Mouse (Mus musculus) midbrain, embryonic 11.5 days (tissue): ENCODE data around the gene Tpx2. TPM values are rescaled to one million over a fixed set of nuclear protein-coding genes. Genes with fewer than 3 reads are reported as not detected.

ENCODE experiments used
- ATAC-seq: fragments of 200-750 bp; cut with Nextera tagmentation; 2 replicates; pipeline ENCODE4 v1.8.0; 2017; ENCODE audit warnings: moderate TSS enrichment, moderate library complexity; ENCODE audit not compliant: low FRiP score
- DNase-seq: peaks from one replicate; pipeline ENCODE4 v3.0.0; 2015; ENCODE audit warnings: low spot score; ENCODE audit errors: missing footprints
- H3K27ac ChIP-seq: fragments of 300-500 bp; sonication (generic); 2 replicates; pipeline ENCODE4 v1.5.1; 2014; ENCODE audit warnings: low read depth, low read length
- H3K27me3 ChIP-seq: fragments of 300-500 bp; sonication (generic); 2 replicates; pipeline ENCODE4 v1.6.1; 2014; ENCODE audit warnings: mild to moderate bottlenecking, low read length, moderate library complexity, mixed read lengths; ENCODE audit not compliant: control insufficient read depth, insufficient read depth
- H3K36me3 ChIP-seq: fragments of 300-500 bp; sonication (generic); 2 replicates; pipeline ENCODE4 v1.6.1; 2014; ENCODE audit warnings: mild to moderate bottlenecking, low read length, moderate library complexity, mixed read lengths; ENCODE audit not compliant: control insufficient read depth, insufficient read depth
- H3K4me1 ChIP-seq: fragments of 300-500 bp; sonication (generic); 2 replicates; pipeline ENCODE4 v1.6.1; 2014; ENCODE audit warnings: low read length; ENCODE audit not compliant: control insufficient read depth, insufficient read depth
- H3K4me2 ChIP-seq: fragments of 300-500 bp; sonication (generic); 2 replicates; pipeline ENCODE4 v1.6.1; 2014; ENCODE audit warnings: mild to moderate bottlenecking, moderate library complexity
- H3K4me3 ChIP-seq: fragments of 300-500 bp; sonication (generic); 2 replicates; pipeline ENCODE4 v1.5.1; 2014; ENCODE audit warnings: low read depth, low read length
- H3K9ac ChIP-seq: fragments of 300-500 bp; sonication (generic); 2 replicates; pipeline ENCODE4 v1.6.1; 2014; ENCODE audit warnings: low read length
- H3K9me3 ChIP-seq: fragments of 300-500 bp; sonication (generic); 2 replicates; pipeline ENCODE4 v1.6.1; 2016; ENCODE audit warnings: low read length; ENCODE audit not compliant: control insufficient read depth
- WGBS: fragments of 180-500 bp; shearing (Covaris S2); extraction: QIAGEN DNeasy Blood & Tissue Kit; methylation state at CpG from one replicate; pipeline ENCODE4 v1.1.7; 2014; 5-methylcytosine and 5-hydroxymethylcytosine counted together
- polyA plus RNA-seq: library from polyadenylated mRNA; unstranded; fragments of >200 nt; fragmentation: Nextera tagmentation; extraction: Ambion mirVana; gene quantifications from 2 replicates; pipeline ENCODE4 v1.2.1, GENCODE M21; 2014

Tpx2 gene
- polyA plus RNA-seq = 166 and 187 TPM in 2 replicates

- no peaks in the 10 kb centered on the region for H3K27me3 ChIP-seq
- ATAC-seq (peak; percentile 99), DNase-seq (peak; percentile 99)
- H3K36me3 ChIP-seq = peaks cover 4% of the 10 kb centered on the region; the same call in 1 of the 2 replicates
- WGBS = under 1% methylated on average over 34 of the region's 34 CpGs
- H3K4me3 ChIP-seq = peak within 1 kb of the TSS; percentile 81
- peak within 1 kb of the TSS; percentile 55; the same call in 1 of the 2 replicates for H3K27ac ChIP-seq
- H3K9ac ChIP-seq = peak within 1 kb of the TSS; percentile 77
- H3K9me3 ChIP-seq = no peaks in the 10 kb centered on the region
- H3K4me1 ChIP-seq = peaks cover 14% of the 10 kb centered on the region
- peak within 1 kb of the TSS; percentile 60 for H3K4me2 ChIP-seq
Measured at GRCm38 (mm10) chr2:152847815-152848302, at the start of gene Tpx2. Gene Tpx2, plus strand, starts transcription at chr2:152847964.

- peak; percentile 67 for DNase-seq
- Histone ChIP-seq H3K9me3 (no peaks in the 10 kb centered on the region), H3K4me1 (peaks cover 8% of the 10 kb centered on the region), H3K27ac (no peak overlapping the region), H3K9ac (no peak overlapping the region), H3K4me2 (no peak overlapping the region), H3K27me3 (no peaks in the 10 kb centered on the region), H3K4me3 (no peak overlapping the region), H3K36me3 (no peaks in the 10 kb centered on the region)
- ATAC-seq = no peak
- WGBS = 72% methylated on average over 7 of the region's 7 CpGs
Measured at GRCm38 (mm10) chr2:152799954-152800761, 47.6 kb upstream of the Tpx2 start.

DNA sequence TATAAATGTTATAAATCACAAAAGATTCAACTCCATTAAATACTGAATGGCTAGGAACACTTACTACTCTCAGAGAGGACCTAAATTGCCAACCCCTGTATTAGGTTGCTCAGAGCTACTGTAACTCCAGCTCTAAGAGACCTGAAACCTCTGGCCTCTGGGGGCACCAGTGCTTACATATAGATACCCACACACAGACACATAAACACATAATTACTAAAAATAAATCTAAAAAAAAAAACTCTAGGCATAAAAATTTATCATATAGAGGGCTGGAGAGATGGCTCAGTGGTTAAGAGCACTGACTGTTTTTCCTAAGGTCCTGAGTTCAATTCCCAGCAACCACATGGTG is 47.0 kb upstream of the Tpx2 start:
- Histone ChIP-seq H3K4me2 (no peak overlapping the region), H3K9ac (no peak overlapping the region), H3K9me3 (no peaks in the 10 kb centered on the region), H3K36me3 (no peaks in the 10 kb centered on the region), H3K4me3 (no peak overlapping the region), H3K27me3 (no peaks in the 10 kb centered on the region), H3K4me1 (peaks cover 13% of the 10 kb centered on the region), H3K27ac (no peak overlapping the region)
- no peak for ATAC-seq
- DNase-seq = no peak

DNA sequence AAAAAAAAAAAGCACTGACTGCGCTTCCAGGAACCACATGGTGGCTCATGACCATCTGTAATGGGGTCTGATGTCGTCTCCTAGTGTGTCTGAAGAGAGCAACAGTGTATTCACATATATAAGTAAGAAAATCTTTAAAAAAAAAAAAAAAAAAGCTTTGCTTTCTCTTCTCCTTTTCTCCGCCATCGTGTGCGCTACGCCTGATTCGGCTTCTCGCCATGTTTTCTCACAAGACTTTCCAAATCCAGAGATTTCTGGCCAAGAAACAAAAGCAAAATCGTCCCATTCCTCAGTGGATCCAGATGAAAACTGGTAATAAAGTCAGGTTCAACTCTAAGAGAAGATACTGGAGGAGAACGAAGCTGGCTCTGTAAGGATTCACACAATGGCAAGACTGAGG is 45.5 kb upstream of the Tpx2 start:
- peaks cover 13% of the 10 kb centered on the region for H3K4me1 ChIP-seq
- H3K9ac ChIP-seq = no peak overlapping the region
- no peaks in the 10 kb centered on the region for H3K36me3 ChIP-seq
- no peaks in the 10 kb centered on the region for H3K27me3 ChIP-seq
- ATAC-seq = no peak
- DNase-seq = peak; percentile 71
- no peak overlapping the region for H3K27ac ChIP-seq
- no peaks in the 10 kb centered on the region for H3K9me3 ChIP-seq
- H3K4me3 ChIP-seq = no peak overlapping the region
- no peak overlapping the region for H3K4me2 ChIP-seq
- 95% methylated on average over 10 of the region's 10 CpGs for WGBS

- WGBS = 89% methylated on average over 5 of the region's 5 CpGs
- ATAC-seq (no peak), DNase-seq (peak; percentile 26)
- H3K9ac ChIP-seq = no peak overlapping the region
- H3K4me2 ChIP-seq = no peak overlapping the region
- no peaks in the 10 kb centered on the region for H3K27me3 ChIP-seq
- no peaks in the 10 kb centered on the region for H3K36me3 ChIP-seq
- H3K27ac ChIP-seq = no peak overlapping the region
- H3K4me3 ChIP-seq = no peak overlapping the region
- no peaks in the 10 kb centered on the region for H3K9me3 ChIP-seq
- H3K4me1 ChIP-seq = peaks cover 13% of the 10 kb centered on the region
Measured at GRCm38 (mm10) chr2:152803081-152803480, 44.7 kb upstream of the Tpx2 start.

- Histone ChIP-seq H3K9ac (no peak overlapping the region), H3K27ac (peak overlapping the region; percentile 35; the same call in 1 of the 2 replicates), H3K4me2 (no peak overlapping the region), H3K27me3 (no peaks in the 10 kb centered on the region), H3K36me3 (no peaks in the 10 kb centered on the region), H3K4me1 (peaks cover 13% of the 10 kb centered on the region), H3K9me3 (no peaks in the 10 kb centered on the region), H3K4me3 (no peak overlapping the region)
- no peak; the same call in 1 of the 2 replicates for ATAC-seq
- no peak for DNase-seq
- 11% methylated on average over 6 of the region's 6 CpGs for WGBS
Measured at GRCm38 (mm10) chr2:152804408-152805110, 43.2 kb upstream of the Tpx2 start.

GRCm38 (mm10) chr2:152805111-152805490 is 42.7 kb upstream of the Tpx2 start:
- H3K4me1 ChIP-seq = peaks cover 13% of the 10 kb centered on the region
- no peak overlapping the region for H3K4me3 ChIP-seq
- no peaks in the 10 kb centered on the region for H3K36me3 ChIP-seq
- WGBS = 50% methylated on average over 5 of the region's 5 CpGs
- no peak overlapping the region for H3K9ac ChIP-seq
- DNase-seq (no peak), ATAC-seq (no peak)
- no peak overlapping the region; the same call in 1 of the 2 replicates for H3K27ac ChIP-seq
- no peaks in the 10 kb centered on the region for H3K9me3 ChIP-seq
- no peak overlapping the region for H3K4me2 ChIP-seq
- H3K27me3 ChIP-seq = no peaks in the 10 kb centered on the region

- WGBS = 82% methylated on average over 2 of the region's 2 CpGs
- ATAC-seq (no peak), DNase-seq (no peak)
- Histone ChIP-seq H3K4me2 (no peak overlapping the region), H3K27me3 (no peaks in the 10 kb centered on the region), H3K9ac (no peak overlapping the region), H3K36me3 (no peaks in the 10 kb centered on the region), H3K27ac (no peak overlapping the region), H3K4me3 (no peak overlapping the region), H3K9me3 (no peaks in the 10 kb centered on the region), H3K4me1 (peaks cover 13% of the 10 kb centered on the region)
Measured at GRCm38 (mm10) chr2:152806037-152806436, 41.7 kb upstream of the Tpx2 start.

- Histone ChIP-seq H3K9ac (no peak overlapping the region), H3K36me3 (no peaks in the 10 kb centered on the region), H3K9me3 (no peaks in the 10 kb centered on the region), H3K27ac (no peak overlapping the region), H3K4me1 (peaks cover 16% of the 10 kb centered on the region), H3K4me2 (no peak overlapping the region), H3K4me3 (no peak overlapping the region), H3K27me3 (no peaks in the 10 kb centered on the region)
- no peak for DNase-seq
- WGBS = 90% methylated on average over 3 of the region's 3 CpGs
- no peak for ATAC-seq
Measured at GRCm38 (mm10) chr2:152808178-152808577, 39.6 kb upstream of the Tpx2 start.
